Mouse (Mus musculus) kidney, adult 2 months (tissue): ENCODE measurements around the gene Hoxc6.

Source experiments
- CTCF ChIP-seq: fragments of 200-500 bp; conservative IDR thresholded peaks from 2 replicates; pipeline ENCODE4 v1.5.1; 2011; ENCODE audit warnings: low read depth, mild to moderate bottlenecking, control low read depth, low read length, moderate library complexity, mixed read lengths; ENCODE audit not compliant: insufficient read depth, insufficient read length
- POLR2A ChIP-seq: fragments of 200-500 bp; IDR thresholded peaks from one replicate; pipeline ENCODE4 v1.6.1; 2011; ENCODE audit warnings: low read depth, low read length, control low read depth

DNA sequence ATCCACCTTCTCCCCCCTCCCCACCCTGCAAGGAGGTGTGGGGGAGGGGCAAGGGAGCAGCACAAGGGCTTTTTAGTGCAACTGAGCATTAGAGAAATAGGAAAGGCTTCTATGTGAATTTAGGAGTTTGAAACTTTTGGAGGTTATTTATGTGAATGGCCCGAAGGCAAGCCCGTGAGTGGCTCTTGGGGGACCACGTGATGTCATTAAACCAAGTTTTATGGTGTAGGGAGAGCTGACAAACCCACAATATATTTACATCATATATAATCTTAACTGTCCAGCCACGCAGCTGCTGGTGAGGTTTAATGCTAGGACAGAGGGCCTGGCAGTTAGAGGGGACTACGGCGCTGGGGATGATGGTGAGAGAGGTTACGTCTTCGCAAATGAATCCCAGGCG lies 20.6 kb downstream of the Hoxc6 start, which contains the start of gene Hoxc4:
- TF ChIP-seq POLR2A, result no peak
- no peak for TF ChIP-seq CTCF
